Mouse (Mus musculus) frontal cortex, postnatal 14 days (tissue): ENCODE measurements around the gene Hnrnpul2.
"Not testable (repeated sequence)": the region's sequence is repeated elsewhere in the genome, so short reads cannot be mapped to it uniquely, and the experiment has no call there.

Experiments
- DNase-seq, 2 experiments: peaks; one replicate each; pipeline ENCODE4 v3.0.0; 2022; ENCODE audit warnings: low spot score in 2 of 2

Hnrnpul2 gene

GRCm38 (mm10) chr19:8818301-8818798 is 1.5 kb upstream of the Hnrnpul2 start:
- DNase-seq, result no peak

GRCm38 (mm10) chr19:8818801-8819595 is 812 bp upstream of the Hnrnpul2 start, which contains the start of gene Ttc9c:
TSS of gene Ttc9c (minus strand) at chr19:8819333.
- peak; percentile 97 to 98 for DNase-seq

GRCm38 (mm10) chr19:8820424-8820956 is 680 bp downstream of the Hnrnpul2 start:
- peak in 1 of 2 experiments; percentile 49 for DNase-seq

- no peak for DNase-seq
These were observed 1.3 kb downstream of the Hnrnpul2 start for GRCm38 (mm10) chr19:8821146-8821545.

- no peak for DNase-seq
These were observed 2.9 kb downstream of the Hnrnpul2 start for GRCm38 (mm10) chr19:8822696-8823095.

GRCm38 (mm10) chr19:8829660-8830059 is 9.8 kb downstream of the Hnrnpul2 start, which contains the start of gene AC129217.1:
TSS of gene AC129217.1 (plus strand) at chr19:8829773.
- no peak for DNase-seq

- DNase-seq, result no peak
These were observed 10.9 kb downstream of the Hnrnpul2 start for GRCm38 (mm10) chr19:8830664-8831063.

GRCm38 (mm10) chr19:8831262-8831661 is 11.5 kb downstream of the Hnrnpul2 start:
- DNase-seq, result no peak

- DNase-seq, result no peak
These were observed 13.2 kb downstream of the Hnrnpul2 start for GRCm38 (mm10) chr19:8832971-8833370.

- DNase-seq, result not testable (repeated sequence)
These were observed 16.5 kb downstream of the Hnrnpul2 start for GRCm38 (mm10) chr19:8836327-8836726.

GRCm38 (mm10) chr19:8837251-8837791 is 17.5 kb downstream of the Hnrnpul2 start, which contains the start of gene Bscl2:
TSS of gene Bscl2 (plus strand) at chr19:8837467.
- DNase-seq, result peak; percentile 85 to 87

GRCm38 (mm10) chr19:8838041-8838730 is 18.4 kb downstream of the Hnrnpul2 start:
- DNase-seq, result peak in 1 of 2 experiments; percentile 38

- DNase-seq, result peak; percentile 75 to 86
These were observed 19.5 kb downstream of the Hnrnpul2 start, which contains the start of gene Gng3 for GRCm38 (mm10) chr19:8839103-8839907. TSS of gene Gng3 (minus strand) at chr19:8839194.

- peak in 1 of 2 experiments; percentile 69 for DNase-seq
These were observed 20.3 kb downstream of the Hnrnpul2 start for GRCm38 (mm10) chr19:8839908-8840791.

GRCm38 (mm10) chr19:8841012-8841411 is 21.2 kb downstream of the Hnrnpul2 start:
- DNase-seq, result no peak

GRCm38 (mm10) chr19:8842961-8843360 is 23.2 kb downstream of the Hnrnpul2 start:
- DNase-seq, result no peak

- DNase-seq, result peak in 1 of 2 experiments; percentile 74
These were observed 24.7 kb downstream of the Hnrnpul2 start for GRCm38 (mm10) chr19:8844371-8845129.

- DNase-seq, result no peak
These were observed 28.5 kb downstream of the Hnrnpul2 start for GRCm38 (mm10) chr19:8848356-8848755.

- DNase-seq, result no peak
These were observed 30.6 kb downstream of the Hnrnpul2 start, which contains the start of gene Lrrn4cl for GRCm38 (mm10) chr19:8850402-8850901. TSS of gene Lrrn4cl (plus strand) at chr19:8850768.
